Comparison of ENCODE assay signal across 7 mouse cellular contexts in the genomic region with DNA sequence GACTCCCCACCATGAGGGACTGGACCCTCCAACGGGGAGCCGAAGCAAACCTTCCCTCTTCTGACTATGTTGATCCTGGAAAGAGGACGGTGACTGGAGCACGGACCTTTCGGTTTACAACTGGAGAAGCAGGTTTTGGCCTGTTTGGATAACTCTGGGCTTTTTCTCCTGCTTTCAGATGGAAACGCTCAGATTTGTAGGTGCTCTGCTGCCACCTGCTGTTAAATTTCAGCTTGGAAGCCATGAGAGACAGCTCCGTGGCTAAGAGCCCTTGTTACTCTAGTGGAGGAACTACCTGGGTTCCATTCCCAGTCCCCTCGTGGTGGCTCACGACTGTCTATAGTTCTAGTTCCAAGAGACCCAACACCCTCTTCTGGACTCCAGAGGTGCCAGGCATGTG. TPM values are rescaled to one million over a fixed set of nuclear protein-coding genes. Genes with fewer than 3 reads are reported as not detected.
DNase-seq lines count a peak whose midpoint lies in the region; ATAC-seq and TF ChIP-seq lines count a peak whose summit lies in the region.

No protein-coding gene starts in this region.

- no peak overlapping the region for H3K4me2 ChIP-seq in hindbrain, embryonic 14.5 days (replicated peaks)

- ATAC-seq in G1E (ENCODE audit: extremely low read depth, insufficient number of reproducible peaks, low FRiP score, poor library complexity, severe bottlenecking): no peak
- no peak for ATAC-seq in hindbrain, embryonic 14.5 days (ENCODE audit: low FRiP score)

- no peaks in the 10 kb centered on the region for H3K36me3 ChIP-seq in G1E (replicated peaks)
- H3K36me3 ChIP-seq in hindbrain, embryonic 14.5 days (replicated peaks; ENCODE audit: control insufficient read depth, insufficient read depth): no peaks in the 10 kb centered on the region

- TF ChIP-seq CTCF in G1E (IDR thresholded peaks at IDR 0.05; ENCODE audit: low read depth, low read length): no peak

- peaks cover 33% of the 10 kb centered on the region for H3K27me3 ChIP-seq in G1E (ENCODE audit: insufficient read depth, low read length)
- H3K27me3 ChIP-seq in hindbrain, embryonic 14.5 days (ENCODE audit: control insufficient read depth, insufficient read depth, low read length): no peaks in the 10 kb centered on the region

- H3K9me3 ChIP-seq in G1E (replicated peaks): no peaks in the 10 kb centered on the region
- no peaks in the 10 kb centered on the region for H3K9me3 ChIP-seq in hindbrain, embryonic 14.5 days (ENCODE audit: control insufficient read depth, low read length)

- H3K4me1 ChIP-seq in G1E (ENCODE audit: insufficient read depth, low read depth, low read length): no peaks in the 10 kb centered on the region
- H3K4me1 ChIP-seq in hindbrain, embryonic 14.5 days (replicated peaks; ENCODE audit: control insufficient read depth, insufficient read depth, low read length): no peaks in the 10 kb centered on the region

- DNase-seq in G1E (ENCODE audit: low spot score): peak; percentile 13
- peak; percentile 85 for DNase-seq in adrenal gland, postnatal 10 days
- DNase-seq in embryo, embryonic 9.5 days (ENCODE audit: extremely low spot score): peak; percentile 67
- peak; percentile 92 for DNase-seq in hindbrain, embryonic 14.5 days (ENCODE audit: low spot score)
- peak; percentile 68 for DNase-seq in layer of hippocampus, adult 9-11 months
- DNase-seq in lung, postnatal 14 days: peak; percentile 79
- DNase-seq in skeletal muscle tissue, adult 2 months (ENCODE audit: low read depth, low spot score): peak; percentile 21

- H3K27ac ChIP-seq in hindbrain, embryonic 14.5 days: no peak overlapping the region

- WGBS in hindbrain, embryonic 14.5 days: 27% methylated on average over 9 of the region's 9 CpGs

- no peak overlapping the region for H3K4me3 ChIP-seq in G1E (ENCODE audit: low read depth, low read length)
- no peak overlapping the region for H3K4me3 ChIP-seq in hindbrain, embryonic 14.5 days (replicated peaks; ENCODE audit: low read length)

- H3K9ac ChIP-seq in hindbrain, embryonic 14.5 days: no peak overlapping the region

RNA-seq across cellular contexts. Expression of a gene that starts 45.6 kb away (rescaled TPM):
- total RNA-seq in G1E (2014; fragmentation: Nextera tagmentation) (not detected in 2 replicates), G1E (2017) (0.06 and 0.11 TPM in 2 replicates)
- polyA plus RNA-seq in G1E (2012): not detected in 2 replicates
- total RNA-seq in adrenal gland, postnatal 10 days (2021): under 1 TPM; 0.45 to 0.51 TPM
- polyA plus RNA-seq in hindbrain, embryonic 14.5 days (2014; fragmentation: Nextera tagmentation; extraction: Ambion mirVana): 0.74 and 0.93 TPM in 2 replicates

Comparison
In these comparisons a context has a peak if more than half of its experiments do, and no peak if none do; other contexts are left out.
1. DNase-seq: peak in every context shown above with its lines; median percentile 92 in hindbrain, embryonic 14.5 days; 85 in adrenal gland, postnatal 10 days; 79 in lung, postnatal 14 days; 68 in layer of hippocampus, adult 9-11 months; 67 in embryo, embryonic 9.5 days; 21 in skeletal muscle tissue, adult 2 months; 13 in G1E.